Mouse (Mus musculus): ENCODE measurements around the gene Ift46.

DNA sequence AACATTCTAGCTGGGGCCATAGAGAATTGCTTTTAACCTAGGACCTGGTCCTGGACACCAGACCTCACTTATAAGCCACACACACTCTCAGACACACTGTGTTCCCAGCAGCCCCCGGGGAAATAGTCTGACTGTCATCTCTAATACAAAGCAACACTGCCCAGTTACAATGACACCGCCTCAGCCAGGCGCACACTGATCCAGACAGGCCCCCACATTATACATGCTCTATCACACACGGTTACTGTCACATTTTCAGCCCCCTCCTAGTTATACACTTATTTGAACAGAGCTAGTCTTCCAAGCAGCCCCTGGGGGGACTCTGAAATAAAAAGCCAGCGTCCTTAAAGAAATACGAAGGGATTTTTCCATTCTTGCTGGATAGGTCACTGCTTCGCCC, 45.1 kb upstream of the Ift46 start:
- TF ChIP-seq CTCF (conservative IDR thresholded peaks at IDR 0.05; ENCODE audit: insufficient read depth, insufficient read length, low read depth, low read length) = no peak
- TF ChIP-seq POLR2A (IDR thresholded peaks at IDR 0.05; ENCODE audit: low read depth, low read length) = no peak
